Mouse (Mus musculus): Measurements from ENCODE around the gene Fgf23.

Gene Fgf23

DNA sequence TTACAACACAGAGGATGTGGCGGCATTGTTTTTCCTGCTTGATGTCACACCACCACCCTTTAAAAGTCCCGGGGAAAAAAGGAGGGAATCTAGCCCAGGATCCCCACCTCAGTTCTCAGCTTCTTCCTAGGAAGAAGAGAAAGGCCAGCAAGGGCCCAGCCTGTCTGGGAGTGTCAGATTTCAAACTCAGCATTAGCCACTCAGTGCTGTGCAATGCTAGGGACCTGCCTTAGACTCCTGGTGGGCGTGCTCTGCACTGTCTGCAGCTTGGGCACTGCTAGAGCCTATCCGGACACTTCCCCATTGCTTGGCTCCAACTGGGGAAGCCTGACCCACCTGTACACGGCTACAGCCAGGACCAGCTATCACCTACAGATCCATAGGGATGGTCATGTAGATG is at the start of gene Fgf23:
Gene Fgf23, plus strand, starts transcription at position 86 of the 400 bp plus-strand sequence.
- DNase-seq: peak; percentile 8

- DNase-seq: no peak
These were observed 47.9 kb upstream of the Fgf23 start for GRCm38 (mm10) chr6:127024836-127025235.

DNA sequence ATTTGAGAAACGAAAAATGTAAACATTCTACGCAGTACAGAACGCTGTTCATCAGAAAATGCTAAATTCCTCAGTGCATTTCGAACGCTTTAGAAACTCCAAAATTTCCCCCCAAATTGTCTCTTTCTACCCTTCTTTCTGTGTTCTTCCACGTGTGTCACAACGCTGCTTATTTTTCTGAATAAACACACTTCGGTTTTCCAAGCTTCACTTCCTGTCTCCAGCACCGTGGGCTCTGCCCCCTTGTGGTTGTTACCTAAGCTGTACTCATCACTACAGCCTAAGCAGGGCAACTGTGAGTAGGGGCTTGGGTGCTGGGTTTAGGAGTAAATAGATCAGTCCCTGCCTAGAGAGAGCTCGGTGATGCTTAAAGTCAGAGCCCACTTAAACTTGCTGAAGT is 37.9 kb upstream of the Fgf23 start:
- DNase-seq: peak; percentile 21

DNA sequence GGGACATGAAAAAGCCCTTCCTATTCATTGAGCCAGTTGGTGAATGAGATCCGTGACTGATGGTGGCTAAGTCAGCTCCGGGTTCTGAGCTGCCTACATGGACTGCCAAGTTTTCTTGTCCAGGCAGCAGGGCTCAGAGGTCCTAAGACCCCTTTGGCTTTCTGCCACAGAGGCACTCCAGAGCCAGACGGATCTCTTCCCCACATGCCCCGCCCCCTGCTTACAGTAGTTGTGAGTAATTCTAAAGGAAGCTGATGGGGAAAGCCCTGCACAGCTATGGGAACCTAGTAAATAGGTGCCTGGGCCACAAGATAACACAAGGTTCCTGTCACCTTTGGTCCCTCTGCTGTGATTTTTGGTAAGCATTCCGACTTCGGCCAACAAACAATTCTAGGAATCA is 27.8 kb upstream of the Fgf23 start:
- DNase-seq: peak; percentile 51

DNA sequence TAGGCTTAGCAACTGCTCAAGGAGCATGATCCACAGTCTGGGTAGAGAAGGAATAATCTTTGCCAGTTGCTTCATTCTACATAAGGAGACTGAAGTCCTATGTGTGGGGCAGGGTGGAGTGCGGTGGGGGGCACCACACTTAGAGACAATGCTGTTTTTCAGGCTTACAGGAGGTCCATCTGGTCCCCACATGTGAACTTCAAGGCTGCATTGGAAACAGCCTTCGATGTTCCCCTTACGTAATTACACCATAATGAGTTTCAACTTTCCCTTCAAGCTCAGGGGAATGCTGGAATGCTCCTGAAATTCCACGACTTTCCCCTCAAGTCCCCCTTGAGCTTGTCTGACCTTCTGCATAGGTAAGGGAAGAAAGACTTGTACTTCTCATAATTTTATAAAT is 21.9 kb upstream of the Fgf23 start:
- no peak for DNase-seq

- no peak for DNase-seq
These were observed 15.6 kb upstream of the Fgf23 start for GRCm38 (mm10) chr6:127056990-127057588.

DNA sequence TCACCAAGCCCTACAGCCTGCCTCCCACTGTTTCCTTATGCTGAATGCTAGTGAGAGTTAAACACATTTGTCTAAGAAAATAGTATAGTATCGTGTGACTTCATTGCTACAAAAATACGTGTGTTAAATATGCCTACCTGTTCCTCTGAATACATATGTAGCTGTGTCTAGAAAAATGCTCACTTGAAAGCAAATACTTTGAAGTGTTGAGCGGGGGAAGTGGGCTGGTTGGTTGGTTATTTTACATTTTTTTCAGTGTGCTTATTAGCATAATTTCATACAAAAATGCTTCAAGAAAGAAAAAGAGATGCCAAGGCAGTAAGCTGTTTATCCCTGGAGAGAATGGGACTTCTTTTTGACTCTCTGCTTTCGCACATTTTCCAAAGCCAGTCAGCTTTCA is 12.7 kb upstream of the Fgf23 start:
- no peak for DNase-seq

DNA sequence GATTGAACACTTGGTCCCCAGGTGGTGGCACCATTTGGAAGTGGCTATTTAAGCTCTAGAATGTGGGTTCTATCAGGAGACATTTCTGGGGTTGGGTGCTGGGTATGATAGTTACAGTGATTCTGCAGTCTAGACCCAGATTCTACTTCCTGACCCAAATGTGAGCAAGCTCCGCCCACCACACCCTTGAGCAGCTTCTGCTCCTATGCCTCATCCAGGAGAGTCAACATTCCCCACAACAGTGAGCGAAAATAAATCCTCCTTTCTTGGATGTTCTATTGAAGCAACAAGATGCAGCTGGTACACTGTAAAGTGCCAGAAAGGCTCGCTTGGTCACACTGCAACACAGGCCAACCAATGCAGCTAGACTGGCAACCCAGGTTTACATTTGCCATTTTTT is 8.8 kb upstream of the Fgf23 start:
- no peak for DNase-seq

DNA sequence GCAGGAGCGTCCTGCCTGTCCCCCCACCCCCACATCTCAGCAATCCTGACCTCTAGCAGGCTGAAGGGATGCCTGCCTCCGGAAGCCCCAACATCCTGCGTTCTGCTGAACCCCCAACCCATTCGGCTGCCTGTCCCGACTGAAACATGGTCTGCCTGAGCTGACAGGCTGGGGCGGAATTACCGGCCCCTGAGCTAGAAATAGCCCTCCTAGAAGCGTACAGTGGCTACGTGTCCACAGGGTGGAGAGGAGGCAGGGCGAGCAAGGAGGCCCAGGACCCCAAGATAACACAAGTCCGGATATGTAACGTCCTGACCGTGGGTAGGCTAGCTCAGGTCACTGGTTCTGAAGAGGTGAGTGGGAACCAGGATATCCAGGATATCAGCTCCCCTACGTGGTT is 7.9 kb upstream of the Fgf23 start:
- DNase-seq: no peak

- DNase-seq: peak; percentile 65
These were observed 7.4 kb downstream of the Fgf23 start for GRCm38 (mm10) chr6:127079867-127080731.

GRCm38 (mm10) chr6:127081820-127082219 is 9.1 kb downstream of the Fgf23 start:
- DNase-seq: no peak

GRCm38 (mm10) chr6:127086739-127087138 is 14.0 kb downstream of the Fgf23 start:
- peak; percentile 68 for DNase-seq

- peak; percentile 24 for DNase-seq
These were observed 21.9 kb downstream of the Fgf23 start for GRCm38 (mm10) chr6:127094565-127094964.

GRCm38 (mm10) chr6:127103506-127104275 is 31.0 kb downstream of the Fgf23 start:
- no peak for DNase-seq

DNA sequence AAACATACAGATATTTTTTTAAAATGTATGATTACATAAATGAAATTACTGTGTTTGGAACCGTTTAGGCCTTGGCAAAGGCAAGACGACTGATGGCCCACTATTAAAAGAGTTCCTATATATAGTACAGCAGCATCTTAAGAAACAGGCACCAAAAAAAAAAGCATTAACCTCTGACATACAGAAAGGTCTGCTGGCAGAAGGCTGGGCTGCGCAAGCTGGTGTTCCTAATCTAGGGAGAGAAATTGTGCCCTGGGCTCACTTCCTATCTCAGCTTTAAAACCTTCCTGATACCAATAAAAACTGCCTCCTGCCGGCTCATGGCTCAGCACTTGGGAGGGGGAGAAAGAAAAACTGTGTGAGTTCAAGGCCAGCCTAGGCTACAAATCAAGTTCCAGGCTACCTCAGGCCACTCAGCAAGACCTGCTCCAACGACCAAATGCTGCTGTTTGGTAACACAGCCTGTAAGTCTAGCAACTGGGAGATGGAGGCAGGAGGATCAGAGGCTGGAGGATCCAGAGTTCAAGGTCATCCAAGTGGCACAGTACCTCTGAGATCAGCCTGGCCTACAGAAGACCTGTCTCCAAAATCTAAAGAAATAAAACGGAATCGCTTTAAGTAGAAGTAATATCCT is 31.8 kb downstream of the Fgf23 start:
- no peak for DNase-seq

GRCm38 (mm10) chr6:127105107-127105506 is 32.4 kb downstream of the Fgf23 start:
- DNase-seq: peak; percentile 36

- DNase-seq: no peak
These were observed 33.5 kb downstream of the Fgf23 start for GRCm38 (mm10) chr6:127106189-127106588.

DNA sequence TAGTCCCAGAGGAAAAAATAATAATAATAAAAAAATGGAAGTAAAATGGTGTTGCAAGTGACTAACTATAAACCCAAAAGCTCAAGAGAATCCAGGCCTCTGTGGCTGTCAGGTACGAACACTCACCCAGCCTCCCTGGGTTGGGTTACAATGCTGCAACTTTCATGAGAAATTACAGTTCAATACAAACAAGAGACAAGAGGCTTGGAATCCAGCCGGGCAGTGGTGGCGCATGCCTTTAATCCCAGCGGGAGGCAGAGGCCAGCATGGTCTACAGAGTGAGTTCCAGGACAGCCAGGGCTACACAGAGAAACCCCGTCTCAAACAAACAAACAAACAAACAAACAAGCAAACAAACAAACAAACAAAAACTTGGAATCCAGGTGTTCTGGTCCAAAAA is 34.0 kb downstream of the Fgf23 start:
- DNase-seq: no peak

DNA sequence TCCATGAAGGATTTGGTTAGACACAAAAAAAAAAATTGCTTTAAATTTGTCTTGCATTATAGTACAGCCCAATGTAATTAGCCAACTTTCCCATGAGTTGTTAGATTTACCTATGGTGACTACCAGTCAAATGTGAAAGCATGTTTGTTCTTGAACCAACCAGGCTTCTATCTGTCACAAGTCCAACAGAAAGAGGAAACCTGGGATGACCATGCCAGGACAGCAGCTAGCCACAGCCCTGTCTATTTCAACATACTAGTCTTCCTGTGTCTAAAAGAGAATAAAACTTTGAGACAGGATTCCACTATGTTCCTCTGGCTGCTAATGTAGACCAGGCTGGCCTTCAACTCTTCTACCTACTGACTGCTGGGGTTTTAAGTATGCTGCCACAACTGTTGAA is 34.7 kb downstream of the Fgf23 start:
- DNase-seq: no peak

GRCm38 (mm10) chr6:127108368-127109060 is 35.8 kb downstream of the Fgf23 start:
- no peak for DNase-seq

GRCm38 (mm10) chr6:127109402-127109930 is 36.8 kb downstream of the Fgf23 start, which contains the start of gene Tigar:
Tigar (minus strand) TSS chr6:127109557.
- DNase-seq: peak; percentile 95
